Mouse (Mus musculus) cerebellum, adult 9-10 months (tissue): ENCODE measurements around the gene Foxk1.
A peak's percentile ranks its signal among the peaks of the same experiment; 100 is the strongest.

Experiments
- DNase-seq: peaks from one replicate; pipeline ENCODE4 v3.0.0; 2022

Foxk1 gene

GRCm38 (mm10) chr5:142421886-142422285 lies 20.6 kb downstream of the Foxk1 start:
- peak; percentile 16 for DNase-seq

DNA sequence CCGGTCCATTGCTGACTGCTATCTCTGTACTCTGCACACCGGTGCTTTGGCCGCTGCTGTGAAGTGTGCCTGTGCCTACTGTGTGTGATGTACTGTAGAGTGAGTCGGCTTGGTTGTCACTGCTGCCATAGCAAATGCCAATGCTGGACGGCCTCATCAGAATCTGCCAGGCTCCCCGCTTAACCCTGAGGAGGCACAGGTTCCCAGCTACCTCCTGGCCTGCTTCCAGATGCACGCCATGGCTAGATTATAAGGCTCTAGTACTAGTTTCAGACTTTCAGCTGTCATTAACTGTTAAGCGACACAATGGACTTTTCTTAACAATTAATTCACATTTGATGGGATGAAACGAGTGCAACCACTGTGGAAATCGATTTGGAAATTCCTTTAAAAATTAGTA lies 21.8 kb downstream of the Foxk1 start:
- DNase-seq = peak; percentile 35

GRCm38 (mm10) chr5:142423701-142424100 lies 22.4 kb downstream of the Foxk1 start:
- DNase-seq = no peak

DNA sequence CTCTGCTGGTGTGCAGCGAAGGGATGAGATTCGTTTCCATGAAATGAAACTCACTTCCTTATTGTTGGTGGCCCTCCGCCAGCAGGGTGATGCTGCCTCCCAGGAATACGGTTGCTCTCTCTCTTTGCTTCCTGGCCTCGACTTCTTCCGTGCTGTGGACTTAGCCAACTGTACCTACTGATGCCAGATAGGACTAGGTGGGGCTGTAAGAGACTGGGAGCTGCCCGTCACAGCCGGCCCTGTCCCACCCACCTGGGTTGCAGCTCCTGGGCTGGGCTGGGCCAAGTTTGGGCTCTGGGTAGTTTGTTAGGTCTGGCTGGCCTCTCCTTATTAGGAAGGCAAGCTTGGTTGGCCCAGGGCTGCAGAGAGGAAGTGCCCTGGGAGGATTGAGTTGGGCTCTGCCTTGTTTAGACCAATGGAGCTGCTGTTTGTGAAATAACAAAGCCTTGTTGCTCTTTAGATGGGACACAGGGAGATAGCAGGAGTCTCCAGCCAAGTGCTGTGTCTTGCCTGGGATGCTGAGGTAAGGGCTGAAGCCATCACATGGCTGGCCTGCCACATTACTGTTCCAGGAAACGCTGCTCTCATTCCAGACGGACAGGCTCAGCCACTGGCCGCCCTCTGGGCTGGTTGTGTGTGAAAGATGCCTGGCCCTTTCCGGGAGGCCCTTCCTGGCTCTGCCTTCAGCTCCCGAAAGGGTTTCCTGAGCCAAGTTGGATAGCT lies 23.5 kb downstream of the Foxk1 start:
- DNase-seq = peak; percentile 70

DNA sequence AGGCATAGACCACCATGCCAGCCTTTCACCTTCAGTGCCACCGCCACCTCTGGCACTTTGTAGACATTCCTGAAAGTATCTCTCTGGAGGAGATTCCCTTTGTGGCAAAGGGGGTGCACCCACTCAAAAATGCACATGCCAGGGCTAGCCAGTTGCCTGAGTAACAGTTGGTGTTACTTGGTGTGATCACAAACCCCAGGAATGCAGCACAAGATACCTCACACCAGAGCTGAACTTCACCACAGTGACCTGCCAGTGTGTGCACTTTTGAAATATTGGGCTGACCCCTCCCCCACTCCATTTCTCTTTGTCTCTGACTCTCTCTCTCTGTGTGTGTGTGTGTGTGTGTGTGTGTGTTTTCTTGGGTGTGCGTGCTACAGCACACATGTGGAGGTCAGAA lies 25.2 kb downstream of the Foxk1 start:
- DNase-seq = no peak

DNA sequence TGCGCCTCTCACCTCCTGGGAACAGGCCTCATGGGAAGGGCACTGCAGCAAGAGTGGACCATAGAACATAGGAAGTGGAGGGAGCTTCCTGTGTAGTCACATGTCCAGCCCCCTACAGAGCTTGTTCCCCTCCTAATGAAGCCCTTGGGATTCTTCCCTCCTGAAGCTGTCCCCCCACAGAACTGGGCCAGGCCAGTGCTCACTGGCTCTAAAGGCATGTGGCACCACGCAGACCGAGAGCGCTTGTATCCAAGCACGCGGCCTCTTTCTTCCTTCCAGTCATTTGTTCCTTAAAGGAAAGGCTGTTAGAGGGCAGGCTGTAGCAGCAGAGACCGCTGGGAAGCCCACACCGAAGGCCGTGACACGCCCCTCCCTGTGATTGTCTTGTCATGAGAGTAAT lies 26.6 kb downstream of the Foxk1 start:
- DNase-seq = no peak

- DNase-seq = no peak
Measured at GRCm38 (mm10) chr5:142428691-142429090, 27.4 kb downstream of the Foxk1 start.

GRCm38 (mm10) chr5:142431029-142431428 lies 29.7 kb downstream of the Foxk1 start:
- DNase-seq = no peak

DNA sequence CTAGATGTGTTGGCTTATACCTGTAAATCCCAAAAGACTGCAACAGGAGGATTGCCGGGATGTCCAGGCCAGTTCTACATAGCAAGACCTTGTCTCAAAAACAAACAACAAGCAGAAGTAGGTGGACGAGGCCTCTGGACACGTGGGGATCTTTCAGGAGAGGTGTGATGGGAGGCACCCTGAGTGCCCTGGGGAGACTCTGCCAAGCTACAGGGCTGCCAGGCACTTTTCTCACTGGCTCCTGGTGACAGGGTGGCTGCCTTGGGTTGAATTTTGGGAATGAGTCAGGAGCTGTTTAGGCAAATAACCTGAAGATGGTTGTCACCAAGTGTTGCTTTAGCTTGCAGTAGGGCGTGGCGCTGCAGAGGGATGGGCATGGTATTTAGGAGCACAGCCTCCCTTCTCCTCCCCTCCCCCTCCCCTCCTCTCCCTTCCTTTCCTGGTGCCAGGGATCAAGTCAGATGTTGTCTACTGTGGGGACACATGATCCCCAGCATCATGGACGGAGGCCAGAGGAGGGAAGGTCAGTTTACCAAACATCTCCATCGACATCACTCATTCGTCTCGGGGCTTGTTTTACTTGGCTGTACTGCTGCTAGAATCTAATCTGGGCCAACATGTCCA lies 30.6 kb downstream of the Foxk1 start:
- DNase-seq = no peak

- no peak for DNase-seq
Measured at GRCm38 (mm10) chr5:142432695-142433094, 31.4 kb downstream of the Foxk1 start.

GRCm38 (mm10) chr5:142434052-142434451 lies 32.8 kb downstream of the Foxk1 start:
- DNase-seq = no peak

- no peak for DNase-seq
Measured at GRCm38 (mm10) chr5:142435736-142436135, 34.4 kb downstream of the Foxk1 start.

DNA sequence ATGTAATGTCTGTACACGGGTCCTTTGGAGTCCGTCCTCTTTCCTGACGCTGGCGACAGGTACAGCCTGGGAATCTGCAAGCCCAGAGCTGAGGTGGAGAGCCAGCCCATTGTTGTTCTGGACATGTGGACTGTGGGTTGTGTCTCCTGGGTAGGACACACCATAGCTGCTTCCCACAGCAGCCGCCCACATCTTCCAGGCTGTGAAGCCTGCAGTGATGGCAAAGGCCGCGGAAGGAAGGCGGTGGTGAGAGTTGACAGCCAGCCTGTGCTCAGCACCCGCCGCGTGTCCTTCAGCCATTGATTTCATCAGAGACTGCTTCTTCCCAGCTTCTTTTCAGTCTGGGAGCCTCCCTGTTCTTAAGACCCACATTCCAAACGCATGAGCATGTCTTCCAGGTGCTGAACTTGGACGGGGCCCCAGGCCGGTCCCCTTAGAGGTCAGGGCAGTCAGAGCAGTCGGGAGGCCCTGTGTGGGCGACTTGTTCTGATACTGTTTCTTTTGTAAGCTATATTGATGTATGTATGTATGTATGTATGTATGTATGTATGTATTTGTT lies 37.2 kb downstream of the Foxk1 start:
- no peak for DNase-seq

DNA sequence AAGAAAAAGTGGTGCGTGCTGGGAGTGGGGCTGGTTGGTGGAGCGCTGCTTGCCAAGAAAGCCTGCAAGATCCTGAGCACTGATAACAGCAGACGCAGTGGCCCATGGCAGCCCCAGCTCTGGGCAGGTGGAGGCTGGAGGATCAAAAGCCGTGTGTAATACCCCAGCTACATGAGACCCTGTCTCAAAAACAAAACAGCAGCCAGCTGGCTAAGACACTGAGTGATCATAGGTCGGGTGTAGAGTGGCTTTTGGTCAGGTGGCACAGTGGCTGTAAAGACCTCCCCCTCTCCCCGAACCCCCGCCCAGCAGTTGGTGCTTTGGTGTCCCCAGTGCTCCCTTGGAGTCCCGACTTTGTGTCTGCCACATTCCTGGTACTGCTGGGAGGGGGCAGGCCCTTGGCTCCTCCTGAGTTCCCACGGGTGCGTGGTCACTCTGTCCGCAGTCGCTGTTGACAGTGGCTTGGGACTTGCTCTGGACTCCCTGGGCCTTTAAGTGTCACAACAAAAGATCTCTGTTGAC lies 38.7 kb downstream of the Foxk1 start:
- no peak for DNase-seq

DNA sequence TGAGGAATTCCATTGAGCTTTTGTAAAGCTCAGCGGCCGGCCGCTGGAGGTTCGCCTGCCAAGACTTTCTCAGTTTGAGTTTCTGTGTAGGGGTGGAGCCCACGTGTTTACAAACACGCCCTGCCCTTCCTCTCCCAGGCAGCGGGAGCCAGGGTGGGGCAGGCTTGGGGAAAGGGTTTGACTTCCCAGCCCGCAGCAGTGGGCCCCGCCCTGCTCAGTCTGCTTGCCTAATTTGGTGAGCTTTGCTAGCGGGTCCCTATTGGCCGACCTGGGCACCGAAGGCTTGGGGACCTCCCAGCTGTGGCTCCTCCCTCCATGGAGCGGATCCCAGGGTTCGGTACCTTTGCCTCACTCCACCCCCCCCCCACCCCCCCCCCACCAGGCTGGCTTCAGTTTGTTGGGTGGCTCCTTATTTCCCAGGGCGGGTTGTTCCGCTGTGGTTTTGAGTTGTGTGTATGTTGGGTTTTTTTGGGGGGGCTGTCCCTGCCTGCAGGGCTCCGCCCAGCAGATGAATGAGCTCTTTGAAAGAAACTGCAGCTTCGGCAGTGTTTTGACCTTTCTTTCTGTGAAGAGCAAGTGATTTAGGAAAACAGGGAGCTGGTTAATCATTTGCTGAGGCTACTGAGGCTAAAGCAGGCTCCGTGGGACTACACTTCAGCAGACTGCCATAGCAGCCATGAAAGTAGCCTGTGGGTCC lies 39.3 kb downstream of the Foxk1 start:
- DNase-seq = no peak

GRCm38 (mm10) chr5:142441332-142442044 lies 40.2 kb downstream of the Foxk1 start:
- DNase-seq = no peak

DNA sequence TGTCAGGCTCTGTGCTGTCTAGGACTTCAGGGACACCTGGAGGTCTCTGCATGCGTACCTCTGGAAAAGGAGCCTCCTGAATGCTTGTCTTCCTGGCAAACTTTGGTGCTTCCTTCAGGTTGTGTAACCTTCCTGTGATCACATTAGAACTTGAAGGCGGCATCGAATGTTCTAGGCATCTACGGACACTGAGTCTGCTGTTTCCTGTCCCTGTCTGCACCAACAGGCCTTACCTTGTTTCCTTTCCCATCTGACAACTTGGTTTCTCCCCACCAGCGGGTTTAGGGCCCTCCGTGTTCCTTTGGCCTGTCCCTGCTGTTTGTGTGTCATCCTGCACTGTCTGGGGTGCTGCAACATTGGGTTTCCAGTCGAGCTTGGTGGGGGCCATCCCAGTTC lies 40.7 kb downstream of the Foxk1 start:
- no peak for DNase-seq

GRCm38 (mm10) chr5:142443514-142443913 lies 42.2 kb downstream of the Foxk1 start:
- DNase-seq = no peak

DNA sequence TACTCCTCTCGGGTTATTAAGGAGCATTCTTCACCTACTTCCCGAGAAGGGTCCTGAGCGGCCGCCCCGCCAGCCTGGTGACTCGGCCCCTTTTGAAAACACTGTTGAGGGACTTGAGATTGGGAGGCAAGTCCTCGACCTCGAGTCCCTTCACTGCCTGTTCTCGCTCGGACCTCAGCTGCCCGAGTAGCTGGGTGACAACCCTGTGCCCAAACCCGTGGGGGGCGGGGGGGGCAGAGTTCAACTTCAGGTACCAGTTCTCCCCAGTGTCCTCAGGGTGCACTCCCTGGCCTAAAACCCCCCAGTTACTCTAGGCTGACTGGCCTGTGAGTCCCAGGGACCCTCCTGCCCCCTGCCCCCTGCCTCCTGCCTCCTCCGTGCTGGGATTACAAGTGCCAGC lies 42.7 kb downstream of the Foxk1 start:
- DNase-seq = no peak

DNA sequence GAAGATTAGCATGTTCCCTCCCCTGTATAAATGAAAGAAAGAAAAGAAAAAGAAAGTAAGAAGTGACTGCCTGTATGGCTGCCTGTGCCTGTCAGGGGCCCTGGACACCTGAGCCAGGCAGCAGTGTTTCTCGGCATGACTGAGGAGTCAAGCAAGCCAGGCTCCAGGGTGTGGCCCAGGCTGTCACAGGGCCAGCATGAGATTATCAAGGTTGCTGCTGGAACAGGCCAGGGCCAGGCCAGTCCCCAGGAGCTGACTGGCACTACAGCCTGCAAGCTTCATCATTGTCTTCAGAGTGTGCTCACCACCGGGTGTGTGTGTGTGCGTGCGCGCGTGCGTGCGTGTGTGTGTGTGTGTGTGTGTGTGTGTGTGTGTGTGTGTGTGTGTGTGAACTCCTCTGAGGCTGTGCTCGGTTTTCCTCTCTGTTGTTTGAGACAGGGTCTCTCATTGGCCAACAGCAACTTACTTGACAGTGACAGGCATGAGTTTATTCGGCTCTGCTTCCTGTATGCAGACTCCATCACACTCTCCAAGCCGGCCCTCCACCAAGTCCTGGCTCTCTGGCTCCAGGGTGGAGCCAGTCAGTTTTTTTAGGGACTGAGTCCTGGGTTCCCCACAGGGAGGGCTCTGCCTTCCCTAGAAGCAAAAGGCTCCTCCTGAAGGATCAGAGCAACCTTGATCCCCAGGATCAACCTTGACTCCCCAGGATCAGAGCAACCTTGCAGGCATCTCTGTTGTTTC lies 43.7 kb downstream of the Foxk1 start:
- DNase-seq = no peak

- no peak for DNase-seq
Measured at GRCm38 (mm10) chr5:142445709-142446108, 44.4 kb downstream of the Foxk1 start.

DNA sequence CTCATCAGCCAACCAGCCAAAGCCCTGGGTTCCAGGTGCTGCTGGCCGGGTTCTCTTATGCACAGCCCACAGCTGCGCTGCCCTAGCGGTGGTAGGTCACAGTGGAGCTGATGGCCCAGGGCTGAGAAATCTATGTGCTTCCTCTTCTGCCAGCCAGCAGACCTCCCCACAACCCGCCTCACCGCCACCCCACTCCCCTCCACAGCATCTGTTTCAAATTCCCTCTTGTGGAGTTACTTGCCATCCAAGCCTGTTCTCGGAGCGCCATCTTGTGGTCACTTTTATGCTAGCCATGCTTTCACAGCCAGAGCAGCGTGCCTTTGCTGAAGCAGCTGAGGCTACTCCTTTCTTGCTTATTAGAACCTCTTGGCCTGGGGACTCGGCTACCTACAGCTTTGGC lies 46.8 kb downstream of the Foxk1 start:
- DNase-seq = peak; percentile 86
